Mouse (Mus musculus) liver, embryonic 14.5 days (tissue): ENCODE measurements around the gene Ap1g2. TPM values are rescaled to one million over a fixed set of nuclear protein-coding genes. Genes with fewer than 3 reads are reported as not detected.

Experiments
- ATAC-seq: fragments of 200-750 bp; cut with Nextera tagmentation; 2 replicates; pipeline ENCODE4 v1.8.0; 2017; ENCODE audit warnings: moderate number of reproducible peaks, mild to moderate bottlenecking, moderate library complexity; ENCODE audit not compliant: insufficient read depth
- DNase-seq, 3 experiments: peaks; one replicate each; pipeline ENCODE4 v3.0.0-alpha.2; 2012 to 2013; ENCODE audit warnings: low read depth in 3 of 3, low spot score in 3 of 3
- H3K27ac ChIP-seq: fragments of 300-500 bp; sonication (generic); 2 replicates; pipeline ENCODE4 v1.5.1; 2014; ENCODE audit warnings: moderate library complexity, mild to moderate bottlenecking, control low read depth, inconsistent platforms
- H3K27me3 ChIP-seq: fragments of 300-500 bp; sonication (generic); 2 replicates; pipeline ENCODE4 v1.6.1; 2014; ENCODE audit warnings: mild to moderate bottlenecking, low read length, moderate library complexity; ENCODE audit not compliant: control insufficient read depth, insufficient read depth
- H3K36me3 ChIP-seq: fragments of 300-500 bp; sonication (generic); replicated peaks from 2 replicates; pipeline ENCODE4 v1.6.1; 2014; ENCODE audit warnings: low read depth; ENCODE audit not compliant: control insufficient read depth, insufficient read depth
- H3K4me1 ChIP-seq, 2 experiments: fragments of 200-500 bp in 1 of 2; fragments of 300-500 bp in 1 of 2; sonication (generic) in 1 of 2; replicated peaks; 2 replicates each; pipeline ENCODE4 v1.6.1; 2012 to 2014; ENCODE audit warnings: antibody characterized with exemption in 1 of 2, inconsistent platforms in 1 of 2, low read length in 1 of 2; ENCODE audit not compliant: control insufficient read depth in 2 of 2, insufficient read depth in 2 of 2
- H3K4me2 ChIP-seq: fragments of 300-500 bp; sonication (generic); 2 replicates; pipeline ENCODE4 v1.6.1; 2014; ENCODE audit warnings: low read depth, mild to moderate bottlenecking, control low read depth, moderate library complexity
- H3K4me3 ChIP-seq, 2 experiments: fragments of 200-500 bp in 1 of 2; fragments of 300-500 bp in 1 of 2; sonication (generic) in 1 of 2; 2 replicates each; pipeline ENCODE4 v1.5.1; 2012 to 2014; ENCODE audit warnings: low read depth in 2 of 2, low read length in 2 of 2, mild to moderate bottlenecking in 2 of 2, control low read depth in 1 of 2, inconsistent platforms in 1 of 2, moderate library complexity in 1 of 2; ENCODE audit not compliant: insufficient read depth in 1 of 2
- H3K9ac ChIP-seq: fragments of 300-500 bp; sonication (generic); replicated peaks from 2 replicates; pipeline ENCODE4 v1.6.1; 2014; ENCODE audit warnings: mild to moderate bottlenecking, control low read depth, moderate library complexity
- H3K9me3 ChIP-seq: fragments of 300-500 bp; sonication (generic); 2 replicates; pipeline ENCODE4 v1.6.1; 2016; ENCODE audit warnings: low read length, mixed read lengths; ENCODE audit not compliant: control insufficient read depth
- CTCF ChIP-seq: IDR thresholded peaks from 2 replicates; pipeline ENCODE4 v1.5.1; 2016; ENCODE audit warnings: antibody characterized with exemption, low read depth, control low read depth
- EP300 ChIP-seq: IDR thresholded peaks from 2 replicates; pipeline ENCODE4 v1.6.1; 2016; ENCODE audit warnings: antibody characterized with exemption, low read depth
- whole genome bisulfite sequencing: fragments of 180-500 bp; shearing (Covaris S2); extraction: QIAGEN DNeasy Blood & Tissue Kit; methylation state at CpG from one replicate; pipeline ENCODE4 v1.1.7; 2014; ENCODE audit not compliant: insufficient replicate concordance; 5-methylcytosine and 5-hydroxymethylcytosine counted together
- polyA plus RNA-seq, 2 experiments: library from polyadenylated mRNA; depleted of rRNA in 1 of 2; stranded (reverse) in 1 of 2; unstranded in 1 of 2; fragments of >200 nt; fragmentation: Nextera tagmentation in 1 of 2; extraction: Ambion mirVana in 1 of 2; gene quantifications; 2 replicates each; pipeline versions ENCODE4 v1.2.1 to v1.2.3; 2012 to 2014

The Ap1g2 gene
- polyA plus RNA-seq, 2 experiments, result 13.4 to 21.2 TPM

GRCm38 (mm10) chr14:55089199-55089947, 17.0 kb downstream of the Ap1g2 start:
- no peak overlapping the region for H3K27ac ChIP-seq
- DNase-seq (no peak), ATAC-seq (no peak)
- H3K9ac ChIP-seq, result no peak overlapping the region
- no peak overlapping the region for H3K4me2 ChIP-seq
- no peaks in the 10 kb centered on the region; the same call in 1 of the 2 replicates for H3K27me3 ChIP-seq
- H3K36me3 ChIP-seq, result no peaks in the 10 kb centered on the region
- TF ChIP-seq CTCF (no peak), EP300 (no peak)
- no peak overlapping the region for H3K4me3 ChIP-seq
- peaks cover 3 to 11% of the 10 kb centered on the region in 2 experiments; a peak in 3 of 4 replicates for H3K4me1 ChIP-seq
- WGBS, result 53% methylated on average over 13 of the region's 13 CpGs
- no peaks in the 10 kb centered on the region for H3K9me3 ChIP-seq

DNA sequence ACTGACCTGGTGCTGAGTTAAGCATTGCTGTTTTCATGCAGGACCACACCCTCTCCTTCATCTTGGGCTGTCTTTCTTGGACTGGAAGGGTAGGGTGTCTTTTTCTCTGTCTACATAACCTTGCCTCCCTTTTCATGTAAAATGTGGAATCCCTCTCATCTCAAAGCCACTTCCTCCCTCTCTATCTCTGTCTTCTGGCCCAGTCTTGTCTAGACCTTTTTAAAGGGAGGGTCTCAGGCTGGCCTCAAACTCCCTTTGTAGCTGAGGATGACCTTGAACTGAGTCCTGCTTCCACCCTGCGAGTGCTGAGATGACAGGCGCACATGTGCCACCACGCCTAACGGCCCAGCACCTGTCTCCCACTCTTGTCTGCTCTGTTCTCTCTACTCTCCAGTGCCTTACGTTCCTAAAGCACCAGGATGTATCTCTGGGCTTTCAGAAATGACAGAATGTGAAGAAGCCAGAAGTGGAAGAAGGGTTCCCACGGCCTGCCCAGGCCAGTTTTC, 20.3 kb downstream of the Ap1g2 start:
- Histone ChIP-seq H3K27me3 (no peaks in the 10 kb centered on the region; the same call in 1 of the 2 replicates), H3K4me1 (peaks cover 0 to 8% of the 10 kb centered on the region in 2 experiments; a peak in 2 of 4 replicates), H3K36me3 (no peaks in the 10 kb centered on the region), H3K9me3 (no peaks in the 10 kb centered on the region), H3K27ac (no peak overlapping the region), H3K9ac (no peak overlapping the region), H3K4me3 (no peak overlapping the region), H3K4me2 (no peak overlapping the region)
- WGBS, result 67% methylated on average over 6 of the region's 6 CpGs
- no peak for ATAC-seq
- TF ChIP-seq CTCF, result no peak
- no peak for TF ChIP-seq EP300
- no peak for DNase-seq

DNA sequence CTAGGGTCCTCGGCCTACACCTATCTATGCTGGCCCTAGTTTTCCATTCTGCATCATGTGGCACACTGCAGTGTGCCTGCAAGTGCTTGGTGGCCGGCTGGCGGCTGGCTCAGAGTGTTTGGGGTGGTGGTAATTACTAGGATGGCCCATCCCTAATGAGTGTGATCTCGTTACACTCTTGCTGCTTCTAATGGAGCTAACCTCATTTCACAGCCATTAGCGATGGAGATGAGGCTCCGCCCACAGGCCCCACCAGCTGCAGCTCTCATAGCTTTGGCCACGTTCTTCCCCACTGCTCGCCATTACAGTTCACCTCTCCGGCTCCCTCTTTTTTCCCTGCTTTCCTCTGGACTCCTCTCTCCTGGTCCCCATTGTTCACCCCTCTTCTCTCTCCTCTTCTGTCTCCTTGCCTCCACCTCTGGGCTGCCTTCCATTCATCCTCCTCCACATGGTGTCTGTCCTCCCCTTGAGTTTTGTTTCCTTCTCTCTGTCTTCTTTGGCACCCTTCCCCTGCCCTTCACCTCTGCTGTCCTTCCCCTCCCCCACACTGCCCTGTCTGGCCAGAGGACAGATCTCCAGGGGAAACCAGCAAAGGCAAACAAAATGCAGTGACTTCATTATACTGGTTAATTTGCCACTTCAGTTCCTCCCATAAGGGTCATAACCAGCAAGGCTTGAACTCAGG, 20.9 kb downstream of the Ap1g2 start:
- no peaks in the 10 kb centered on the region; the same call in 1 of the 2 replicates for H3K27me3 ChIP-seq
- H3K9ac ChIP-seq, result no peak overlapping the region
- H3K27ac ChIP-seq, result no peak overlapping the region
- ATAC-seq (no peak), DNase-seq (no peak)
- no peak for TF ChIP-seq EP300
- no peak for TF ChIP-seq CTCF
- H3K9me3 ChIP-seq, result no peaks in the 10 kb centered on the region
- H3K4me1 ChIP-seq, result peaks cover 0 to 8% of the 10 kb centered on the region in 2 experiments; a peak in 2 of 4 replicates
- H3K4me3 ChIP-seq, result no peak overlapping the region
- 68% methylated on average over 9 of the region's 9 CpGs for WGBS
- H3K4me2 ChIP-seq, result no peak overlapping the region
- H3K36me3 ChIP-seq, result no peaks in the 10 kb centered on the region

- H3K27me3 ChIP-seq, result peaks cover 4% of the 10 kb centered on the region
- DNase-seq (no peak), ATAC-seq (no peak)
- no peak overlapping the region for H3K27ac ChIP-seq
- no peak overlapping the region for H3K4me2 ChIP-seq
- no peak for TF ChIP-seq CTCF
- no peak for TF ChIP-seq EP300
- no peak overlapping the region for H3K9ac ChIP-seq
- H3K4me3 ChIP-seq, result no peak overlapping the region
- H3K4me1 ChIP-seq, result peaks cover 5 to 14% of the 10 kb centered on the region in 2 experiments
- WGBS, result 66% methylated on average over 6 of the region's 6 CpGs
- H3K36me3 ChIP-seq, result no peaks in the 10 kb centered on the region
- H3K9me3 ChIP-seq, result no peaks in the 10 kb centered on the region
Measured at GRCm38 (mm10) chr14:55083481-55083880, 22.9 kb downstream of the Ap1g2 start.

DNA sequence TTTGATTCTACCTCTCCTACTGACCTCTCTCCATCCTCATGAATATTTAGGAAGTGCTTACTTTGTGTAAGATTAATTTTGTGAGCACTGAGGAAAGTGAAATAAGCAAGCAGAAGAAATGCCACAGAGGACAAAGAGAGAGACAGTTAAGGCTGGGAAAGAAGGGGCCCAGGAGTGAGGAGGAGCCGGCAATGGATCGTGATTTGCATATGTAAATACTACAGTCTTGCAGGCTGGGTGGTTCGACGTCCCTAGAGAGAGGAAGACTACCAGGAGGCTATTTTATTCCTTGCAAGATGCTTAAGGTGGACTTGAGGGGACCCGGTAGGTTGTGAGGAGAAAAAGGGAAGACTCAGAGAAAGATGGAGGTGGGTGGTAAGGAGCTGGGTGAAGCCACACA, 25.3 kb downstream of the Ap1g2 start:
- Histone ChIP-seq H3K27ac (no peak overlapping the region), H3K36me3 (no peaks in the 10 kb centered on the region), H3K27me3 (peaks cover 14% of the 10 kb centered on the region), H3K9me3 (no peaks in the 10 kb centered on the region), H3K4me3 (no peak overlapping the region), H3K4me1 (peaks cover 7 to 16% of the 10 kb centered on the region in 2 experiments), H3K4me2 (no peak overlapping the region), H3K9ac (no peak overlapping the region)
- ATAC-seq (no peak), DNase-seq (no peak)
- TF ChIP-seq CTCF (no peak), EP300 (no peak)
- WGBS, result 47% methylated on average over 5 of the region's 5 CpGs
